Mouse (Mus musculus): ENCODE data around the gene Mad1l1. TPM values are rescaled to one million over a fixed set of nuclear protein-coding genes. Genes with fewer than 3 reads are reported as not detected.

Gene Mad1l1
- polyA plus RNA-seq, 1 experiment: 22.6 TPM

GRCm38 (mm10) chr5:140043002-140043401, 278.4 kb downstream of the Mad1l1 start:
- no peaks in the 10 kb centered on the region for H3K4me1 ChIP-seq (ENCODE audit: control insufficient read depth, insufficient read depth, low read length)
- H3K27ac ChIP-seq (ENCODE audit: insufficient read depth, low read length): no peak overlapping the region
- no peak overlapping the region for H3K4me3 ChIP-seq (ENCODE audit: insufficient read depth, low read length)
- no peak for TF ChIP-seq POLR2A (IDR thresholded peaks at IDR 0.05; ENCODE audit: low read depth, low read length)
- TF ChIP-seq CTCF (IDR thresholded peaks at IDR 0.05; ENCODE audit: borderline replicate concordance, insufficient read depth, low read length): no peak

GRCm38 (mm10) chr5:140042002-140042611, 279.2 kb downstream of the Mad1l1 start:
- no peaks in the 10 kb centered on the region for H3K4me1 ChIP-seq (ENCODE audit: control insufficient read depth, insufficient read depth, low read length)
- no peak for TF ChIP-seq POLR2A (IDR thresholded peaks at IDR 0.05; ENCODE audit: low read depth, low read length)
- TF ChIP-seq CTCF (IDR thresholded peaks at IDR 0.05; ENCODE audit: borderline replicate concordance, insufficient read depth, low read length): 0 out of 2 replicates have a peak, but pooled peaks have one; percentile 6
- no peak overlapping the region for H3K27ac ChIP-seq (ENCODE audit: insufficient read depth, low read length)
- H3K4me3 ChIP-seq (ENCODE audit: insufficient read depth, low read length): no peak overlapping the region

- no peaks in the 10 kb centered on the region for H3K4me1 ChIP-seq (ENCODE audit: control insufficient read depth, insufficient read depth, low read length)
- H3K4me3 ChIP-seq (ENCODE audit: insufficient read depth, low read length): no peak overlapping the region
- TF ChIP-seq CTCF (IDR thresholded peaks at IDR 0.05; ENCODE audit: borderline replicate concordance, insufficient read depth, low read length): no peak
- no peak for TF ChIP-seq POLR2A (IDR thresholded peaks at IDR 0.05; ENCODE audit: low read depth, low read length)
- no peak overlapping the region for H3K27ac ChIP-seq (ENCODE audit: insufficient read depth, low read length)
Observed at GRCm38 (mm10) chr5:140041055-140041454, 280.3 kb downstream of the Mad1l1 start.

- Histone ChIP-seq H3K27ac (ENCODE audit: insufficient read depth, low read length) (no peak overlapping the region), H3K4me3 (ENCODE audit: insufficient read depth, low read length) (no peak overlapping the region), H3K4me1 (ENCODE audit: control insufficient read depth, insufficient read depth, low read length) (no peaks in the 10 kb centered on the region)
- TF ChIP-seq CTCF (IDR thresholded peaks at IDR 0.05; ENCODE audit: borderline replicate concordance, insufficient read depth, low read length) (peak; percentile 58; the same call in 1 of the 2 replicates), POLR2A (IDR thresholded peaks at IDR 0.05; ENCODE audit: low read depth, low read length) (no peak)
Observed at GRCm38 (mm10) chr5:140037587-140038233, 283.6 kb downstream of the Mad1l1 start.

- no peak overlapping the region for H3K4me3 ChIP-seq (ENCODE audit: insufficient read depth, low read length)
- no peak overlapping the region for H3K27ac ChIP-seq (ENCODE audit: insufficient read depth, low read length)
- no peaks in the 10 kb centered on the region for H3K4me1 ChIP-seq (ENCODE audit: control insufficient read depth, insufficient read depth, low read length)
- TF ChIP-seq POLR2A (IDR thresholded peaks at IDR 0.05; ENCODE audit: low read depth, low read length): no peak
- TF ChIP-seq CTCF (IDR thresholded peaks at IDR 0.05; ENCODE audit: borderline replicate concordance, insufficient read depth, low read length): no peak
Observed at GRCm38 (mm10) chr5:140035641-140036040, 285.7 kb downstream of the Mad1l1 start.

- Histone ChIP-seq H3K4me3 (ENCODE audit: insufficient read depth, low read length) (no peak overlapping the region), H3K27ac (ENCODE audit: insufficient read depth, low read length) (no peak overlapping the region), H3K4me1 (ENCODE audit: control insufficient read depth, insufficient read depth, low read length) (no peaks in the 10 kb centered on the region)
- TF ChIP-seq POLR2A (IDR thresholded peaks at IDR 0.05; ENCODE audit: low read depth, low read length) (no peak), CTCF (IDR thresholded peaks at IDR 0.05; ENCODE audit: borderline replicate concordance, insufficient read depth, low read length) (0 out of 2 replicates have a peak, but pooled peaks have one; percentile 28)
Observed at GRCm38 (mm10) chr5:140035025-140035330, 286.4 kb downstream of the Mad1l1 start.

GRCm38 (mm10) chr5:140034300-140035024, 286.9 kb downstream of the Mad1l1 start:
- H3K4me3 ChIP-seq (ENCODE audit: insufficient read depth, low read length): no peak overlapping the region
- TF ChIP-seq CTCF (IDR thresholded peaks at IDR 0.05; ENCODE audit: borderline replicate concordance, insufficient read depth, low read length) (no peak), POLR2A (IDR thresholded peaks at IDR 0.05; ENCODE audit: low read depth, low read length) (no peak)
- H3K27ac ChIP-seq (ENCODE audit: insufficient read depth, low read length): no peak overlapping the region
- no peaks in the 10 kb centered on the region for H3K4me1 ChIP-seq (ENCODE audit: control insufficient read depth, insufficient read depth, low read length)

- H3K4me3 ChIP-seq (ENCODE audit: insufficient read depth, low read length): no peak overlapping the region
- H3K27ac ChIP-seq (ENCODE audit: insufficient read depth, low read length): no peak overlapping the region
- no peak for TF ChIP-seq CTCF (IDR thresholded peaks at IDR 0.05; ENCODE audit: borderline replicate concordance, insufficient read depth, low read length)
- no peak for TF ChIP-seq POLR2A (IDR thresholded peaks at IDR 0.05; ENCODE audit: low read depth, low read length)
- H3K4me1 ChIP-seq (ENCODE audit: control insufficient read depth, insufficient read depth, low read length): no peaks in the 10 kb centered on the region
Observed at GRCm38 (mm10) chr5:140026366-140026765, 295.0 kb downstream of the Mad1l1 start.

- Histone ChIP-seq H3K4me1 (ENCODE audit: control insufficient read depth, insufficient read depth, low read length) (no peaks in the 10 kb centered on the region), H3K27ac (ENCODE audit: insufficient read depth, low read length) (no peak overlapping the region), H3K4me3 (ENCODE audit: insufficient read depth, low read length) (no peak overlapping the region)
- TF ChIP-seq CTCF (IDR thresholded peaks at IDR 0.05; ENCODE audit: borderline replicate concordance, insufficient read depth, low read length): no peak
- no peak for TF ChIP-seq POLR2A (IDR thresholded peaks at IDR 0.05; ENCODE audit: low read depth, low read length)
Observed at GRCm38 (mm10) chr5:140025301-140025700, 296.1 kb downstream of the Mad1l1 start.

Data from embryonic fibroblast, embryonic 13.5 days (primary cell).